21 mouse cellular contexts compared by ENCODE assay signal in the genomic region with DNA sequence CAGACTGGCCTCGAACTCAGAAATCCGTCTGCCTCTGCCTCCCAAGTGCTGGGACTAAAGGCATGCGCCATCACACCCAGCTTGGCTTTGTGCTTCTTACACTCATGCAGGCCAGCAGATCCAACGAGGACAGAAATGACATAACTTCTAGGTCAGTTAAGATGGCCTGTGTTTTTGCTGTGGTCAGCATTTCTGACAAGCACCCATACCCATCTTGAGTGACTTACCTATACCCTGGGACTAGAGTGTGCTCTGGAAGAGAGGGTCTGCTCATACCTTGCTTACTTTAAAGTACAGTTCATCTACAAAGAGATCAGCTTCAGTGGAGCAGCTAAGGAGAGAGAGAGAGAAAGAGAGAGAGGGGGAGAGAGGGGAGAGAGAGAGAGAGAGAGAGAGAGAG. TPM values are rescaled to one million over a fixed set of nuclear protein-coding genes. Genes with fewer than 3 reads are reported as not detected.
DNase-seq lines count a peak whose midpoint lies in the region; ATAC-seq and TF ChIP-seq lines count a peak whose summit lies in the region.
"Had no signal": no experiment of that assay in that cellular context is flagged by ENCODE, and none has a peak within 500 bp of the region (broad histone marks: within the 10 kb centered on the region; RNA-seq: fewer than 3 reads in every experiment).

No protein-coding gene starts in this region.

- in situ Hi-C loops in CH12.LX (cut with MboI; ENCODE audit: low pct_ligation_motif_present, low pct_unique_long_range_greater_than_20kb, low sequenced_read_pairs), result no loop called here

- no peak for TF ChIP-seq CTCF in CH12.LX (conservative IDR thresholded peaks at IDR 0.05 in 1 of 2, IDR thresholded peaks at IDR 0.05 in 1 of 2; ENCODE audit: low read depth in 2 of 2, low read length in 2 of 2)
- TF ChIP-seq CTCF in MEL (IDR thresholded peaks at IDR 0.05 in 2 of 3, conservative IDR thresholded peaks at IDR 0.05 in 1 of 3; ENCODE audit: control insufficient read depth in 1 of 3, insufficient read depth in 1 of 3, low read depth in 2 of 3, low read length in 3 of 3, poor library complexity in 1 of 3, severe bottlenecking in 1 of 3), result no peak

- TF ChIP-seq EP300 in CH12.LX (IDR thresholded peaks at IDR 0.05; ENCODE audit: low read length), result no peak
- no peak for TF ChIP-seq EP300 in MEL (IDR thresholded peaks at IDR 0.05; ENCODE audit: low read depth in 1 of 2, low read length in 2 of 2)

- 0 out of 2 replicates have a peak overlapping the region, but pooled peaks have one; percentile 53 for H3K27ac ChIP-seq in forebrain, embryonic 10.5 days
- no peak overlapping the region for H3K27ac ChIP-seq in forebrain, embryonic 14.5 days (ENCODE audit: low read depth, low read length)
- H3K27ac ChIP-seq in heart, embryonic 13.5 days (replicated peaks), result 0 out of 2 replicates have a peak overlapping the region, but pooled peaks have one; percentile 33
- H3K27ac ChIP-seq in CH12.LX (ENCODE audit: insufficient read depth, low read depth) (no peak overlapping the region), MEL (ENCODE audit: control insufficient read depth, low read depth, low read length) (no peak overlapping the region)
- H3K27ac ChIP-seq: forebrain, embryonic 15.5 days; hindbrain, embryonic 14.5 days; hindbrain, postnatal 0 days had no signal

- H3K79me2 ChIP-seq in CH12.LX (replicated peaks; ENCODE audit: control insufficient read depth, extremely low read depth, insufficient read depth, poor library complexity, severe bottlenecking) (no peaks in the 10 kb centered on the region), MEL (ENCODE audit: control insufficient read depth, insufficient read depth, low read length, poor library complexity) (no peaks in the 10 kb centered on the region)

- H3K36me3 ChIP-seq in forebrain, embryonic 10.5 days (replicated peaks), result no peaks in the 10 kb centered on the region
- no peaks in the 10 kb centered on the region for H3K36me3 ChIP-seq in forebrain, embryonic 14.5 days (ENCODE audit: control insufficient read depth, insufficient read depth, low read length)
- no peaks in the 10 kb centered on the region for H3K36me3 ChIP-seq in heart, embryonic 13.5 days
- no peaks in the 10 kb centered on the region for H3K36me3 ChIP-seq in CH12.LX (replicated peaks in 1 of 2; ENCODE audit: control insufficient read depth in 1 of 2, insufficient read depth in 1 of 2, low read length in 1 of 2)
- no peaks in the 10 kb centered on the region for H3K36me3 ChIP-seq in MEL (ENCODE audit: control insufficient read depth in 1 of 2, insufficient read depth in 2 of 2, low read length in 2 of 2)
- H3K36me3 ChIP-seq: forebrain, embryonic 15.5 days had no signal

- WGBS in forebrain, embryonic 10.5 days, result 78% methylated on average over 4 of the region's 4 CpGs
- WGBS in forebrain, embryonic 14.5 days, result 80% methylated on average over 4 of the region's 4 CpGs
- 85% methylated on average over 4 of the region's 4 CpGs for WGBS in heart, embryonic 13.5 days

- peaks cover 41% of the 10 kb centered on the region for H3K4me1 ChIP-seq in forebrain, embryonic 10.5 days
- no peaks in the 10 kb centered on the region for H3K4me1 ChIP-seq in forebrain, embryonic 14.5 days (ENCODE audit: control insufficient read depth, insufficient read depth, low read length)
- H3K4me1 ChIP-seq in heart, embryonic 13.5 days, result peaks cover 26% of the 10 kb centered on the region
- no peaks in the 10 kb centered on the region; a peak in 1 of 4 replicates for H3K4me1 ChIP-seq in CH12.LX (ENCODE audit: control insufficient read depth in 1 of 2, insufficient read depth in 2 of 2)
- no peaks in the 10 kb centered on the region for H3K4me1 ChIP-seq in MEL (ENCODE audit: control insufficient read depth in 1 of 2, insufficient read depth in 2 of 2, low read length in 2 of 2)

- no peak overlapping the region for H3K9ac ChIP-seq in forebrain, embryonic 14.5 days (ENCODE audit: low read length)
- no peak overlapping the region for H3K9ac ChIP-seq in heart, embryonic 13.5 days
- H3K9ac ChIP-seq in CH12.LX (ENCODE audit: insufficient read depth, low read depth), result no peak overlapping the region
- H3K9ac ChIP-seq in MEL (ENCODE audit: control insufficient read depth, low read depth, low read length, poor library complexity, severe bottlenecking), result no peak overlapping the region
- H3K9ac ChIP-seq: forebrain, embryonic 15.5 days had no signal

- dilution Hi-C loops in CH12.LX (cut with MboI; ENCODE audit: extremely low pct_ligation_motif_present, extremely low pct_unique_long_range_greater_than_20kb, low sequenced_read_pairs), result no loop called here

- no peak for DNase-seq in forebrain, embryonic 10.5 days (ENCODE audit: extremely low spot score, low spot score)
- no peak for DNase-seq in forebrain, embryonic 14.5 days (ENCODE audit: low spot score)
- DNase-seq in heart, postnatal 14 days, result no peak
- no peak for DNase-seq in CH12.LX (ENCODE audit: extremely low read depth)
- DNase-seq in MEL (ENCODE audit: low read depth, low spot score), result no peak
- no peak for DNase-seq in gastrocnemius, postnatal 25 days
- DNase-seq: adrenal gland, postnatal 10 days; cerebellum, adult 18-20 months; cerebellum, adult 9-10 months; cerebellum, postnatal 14 days; gastrocnemius, postnatal 36 days; heart, postnatal 36 days had no signal

- ATAC-seq in forebrain, embryonic 14.5 days, result no peak
- ATAC-seq in heart, embryonic 13.5 days (ENCODE audit: extremely low read depth, insufficient number of reproducible peaks, low FRiP score, low TSS enrichment), result no peak
- ATAC-seq: forebrain, embryonic 15.5 days; inflammation-experienced regulatory T-cells, adult 6 months; intestine, embryonic 16.5 days had no signal

- no peak overlapping the region for H3K4me3 ChIP-seq in forebrain, embryonic 10.5 days
- H3K4me3 ChIP-seq in forebrain, embryonic 14.5 days (ENCODE audit: low read depth, low read length), result no peak overlapping the region
- H3K4me3 ChIP-seq in heart, embryonic 13.5 days, result no peak overlapping the region
- H3K4me3 ChIP-seq in CH12.LX (replicated peaks in 1 of 3; ENCODE audit: low read depth in 2 of 3, low read length in 2 of 3, poor library complexity in 1 of 3) (no peak overlapping the region), MEL (ENCODE audit: control insufficient read depth in 1 of 2, insufficient read depth in 1 of 2, low read depth in 2 of 2, low read length in 2 of 2) (no peak overlapping the region)
- H3K4me3 ChIP-seq: forebrain, embryonic 15.5 days had no signal

- no peak for TF ChIP-seq POLR2A in CH12.LX (IDR thresholded peaks at IDR 0.05; ENCODE audit: low read depth, low read length)
- no peak for TF ChIP-seq POLR2A in MEL (IDR thresholded peaks at IDR 0.05; ENCODE audit: control insufficient read depth in 1 of 2, insufficient read depth in 1 of 2, low read depth in 1 of 2, low read length in 2 of 2, poor library complexity in 1 of 2)

- intact Hi-C loops in heart, postnatal 14 days (cut with DNase I), result no loop called here

- peaks cover 86% of the 10 kb centered on the region for H3K27me3 ChIP-seq in forebrain, embryonic 10.5 days (ENCODE audit: poor library complexity, severe bottlenecking)
- H3K27me3 ChIP-seq in forebrain, embryonic 14.5 days (replicated peaks; ENCODE audit: control insufficient read depth, insufficient read depth, low read length), result peaks cover 4% of the 10 kb centered on the region; the same call in 1 of the 2 replicates
- H3K27me3 ChIP-seq in heart, embryonic 13.5 days (replicated peaks), result peaks cover 39% of the 10 kb centered on the region
- H3K27me3 ChIP-seq in CH12.LX (replicated peaks) (peaks cover 83% of the 10 kb centered on the region), MEL (ENCODE audit: control insufficient read depth in 1 of 2, insufficient read depth in 2 of 2, low read length in 2 of 2) (peaks cover 15 to 16% of the 10 kb centered on the region in 2 experiments)

- no peak for TF ChIP-seq RAD21 in CH12.LX (IDR thresholded peaks at IDR 0.05; ENCODE audit: low read depth, low read length)
- no peak for TF ChIP-seq RAD21 in MEL (IDR thresholded peaks at IDR 0.05; ENCODE audit: low read depth, low read length)

- H3K9me3 ChIP-seq in forebrain, embryonic 10.5 days, result no peaks in the 10 kb centered on the region
- no peaks in the 10 kb centered on the region for H3K9me3 ChIP-seq in forebrain, embryonic 14.5 days (replicated peaks; ENCODE audit: control insufficient read depth, low read length)
- H3K9me3 ChIP-seq in heart, embryonic 13.5 days, result no peaks in the 10 kb centered on the region
- H3K9me3 ChIP-seq in CH12.LX (replicated peaks; ENCODE audit: low read length), result no peaks in the 10 kb centered on the region
- no peaks in the 10 kb centered on the region for H3K9me3 ChIP-seq in MEL (replicated peaks; ENCODE audit: insufficient read depth, low read length)
- H3K9me3 ChIP-seq: forebrain, embryonic 15.5 days had no signal

- no peak overlapping the region for H3K4me2 ChIP-seq in forebrain, embryonic 14.5 days (ENCODE audit: low read length)
- no peak overlapping the region for H3K4me2 ChIP-seq in heart, embryonic 13.5 days
- H3K4me2 ChIP-seq in CH12.LX (ENCODE audit: insufficient read depth, low read depth, poor library complexity, severe bottlenecking), result no peak overlapping the region
- H3K4me2 ChIP-seq: forebrain, embryonic 15.5 days had no signal

TF ChIP-seq in CH12.LX, 34 proteins besides CTCF, POLR2A, EP300 and RAD21 (continues in another document):
- TF ChIP-seq MAFK (IDR thresholded peaks at IDR 0.05; ENCODE audit: insufficient replicate concordance, low read length) (peak; percentile 84; the same call in 1 of the 2 replicates), TCF12 (IDR thresholded peaks at IDR 0.05; ENCODE audit: low read depth, low read length) (no peak), RCOR1 (conservative IDR thresholded peaks at IDR 0.05; ENCODE audit: low read depth, low read length) (no peak), IRF4 (IDR thresholded peaks at IDR 0.05; ENCODE audit: low read depth, low read length) (no peak)

TF ChIP-seq in MEL, 35 proteins besides CTCF, POLR2A, EP300 and RAD21:
- no peak for TF ChIP-seq CHD1 (IDR thresholded peaks at IDR 0.05; ENCODE audit: low read depth, low read length)
- TF ChIP-seq RCOR1 (IDR thresholded peaks at IDR 0.05; ENCODE audit: low read depth, low read length), result no peak
- peak; percentile 49; the same call in 1 of the 2 replicates for TF ChIP-seq MAFK (IDR thresholded peaks at IDR 0.05; ENCODE audit: borderline replicate concordance, low read depth, low read length)

RNA-seq across cellular contexts. Expression of a gene that starts 13.7 kb away (rescaled TPM):
- 0.30 and 1.1 TPM in 2 replicates for polyA plus RNA-seq in forebrain, embryonic 10.5 days (2016; fragmentation: Nextera tagmentation; extraction: Ambion mirVana)
- polyA plus RNA-seq in forebrain, embryonic 14.5 days (2014; fragmentation: Nextera tagmentation; extraction: Ambion mirVana), result 0.63 and 0.78 TPM in 2 replicates
- polyA plus RNA-seq in heart, embryonic 13.5 days (2015; fragmentation: Nextera tagmentation; extraction: Ambion mirVana), result 0.11 and 0.37 TPM in 2 replicates
- under 1 TPM in 1 of 2 experiments, not detected in 1; 0.10 TPM for total RNA-seq in heart, postnatal 14 days (2021)
- total RNA-seq in CH12.LX (2012; rRNA removed) (0.13 and 0.38 TPM in 2 replicates), CH12.LX (2014; rRNA removed) (not detected in 2 replicates), MEL (2012; rRNA removed) (0.04 and 0.07 TPM in 2 replicates)
- polyA plus RNA-seq in CH12.LX (2012; ENCODE audit: insufficient read length, low read depth) (0.21 TPM in 1 of 2 replicates, not detected in the other), MEL (2012; ENCODE audit: insufficient read depth in 1 of 2, insufficient read length in 2 of 2, low read depth in 1 of 2, low replicate concordance in 2 of 2, missing spikeins in 1 of 2) (not detected)
- total RNA-seq in gastrocnemius, postnatal 25 days (2021), result not detected
- total RNA-seq: gastrocnemius, adult 8-10 months; gastrocnemius, postnatal 36 days; granulocyte monocyte progenitor cell, adult 5-6 weeks; heart, adult 8-10 months; heart, postnatal 36 days had no signal

Comparison
In these comparisons a context has a peak if more than half of its experiments do, and no peak if none do; other contexts are left out.
1. H3K27ac ChIP-seq: peak in forebrain, embryonic 10.5 days (single experiment) and heart, embryonic 13.5 days (single experiment); none in forebrain, embryonic 14.5 days (single experiment), CH12.LX (single experiment) and MEL (single experiment).